ENCODE assay signal across 22 mouse cellular contexts in genomic region chr7:77527906-77528305, GRCm38 (mm10).
DNase-seq lines count a peak whose midpoint lies in the region; ATAC-seq lines count a peak whose summit lies in the region.
"Had no signal": no experiment of that assay in that cellular context is flagged by ENCODE, and none has a peak within 500 bp of the region (broad histone marks: within the 10 kb centered on the region; RNA-seq: fewer than 3 reads in every experiment).

No protein-coding gene starts in this region.

- no peak overlapping the region for H3K4me2 ChIP-seq in embryonic facial prominence, embryonic 14.5 days (ENCODE audit: low read depth, low read length)
- no peak overlapping the region for H3K4me2 ChIP-seq in hindbrain, embryonic 14.5 days (replicated peaks)
- no peak overlapping the region for H3K4me2 ChIP-seq in hindbrain, embryonic 11.5 days (replicated peaks; ENCODE audit: low read depth, low read length)
- H3K4me2 ChIP-seq: embryonic facial prominence, embryonic 13.5 days; forebrain, embryonic 12.5 days; forebrain, embryonic 15.5 days had no signal

- 50% methylated on average over 5 of the region's 5 CpGs for WGBS in embryonic facial prominence, embryonic 14.5 days
- WGBS in embryonic facial prominence, embryonic 10.5 days = 71% methylated on average over 5 of the region's 5 CpGs
- WGBS in hindbrain, embryonic 14.5 days = 37% methylated on average over 5 of the region's 5 CpGs
- WGBS in hindbrain, embryonic 11.5 days = 68% methylated on average over 5 of the region's 5 CpGs

- peak; percentile 17 for DNase-seq in embryonic facial prominence, embryonic 14.5 days (ENCODE audit: low spot score)
- DNase-seq in embryonic facial prominence, embryonic 10.5 days (ENCODE audit: low spot score) = no peak
- DNase-seq in hindbrain, embryonic 14.5 days (ENCODE audit: low spot score) = peak; percentile 30
- no peak for DNase-seq in hindbrain, embryonic 11.5 days (ENCODE audit: low spot score)
- peak; percentile 12 for DNase-seq in Muller cell, postnatal 12 days (ENCODE audit: inconsistent ontology term)
- DNase-seq in retina, embryonic 14.5 days (ENCODE audit: low spot score) = peak; percentile 11
- no peak for DNase-seq in cerebellum, adult 11 months
- DNase-seq: adrenal gland, adult 8-10 months; adrenal gland, postnatal 14 days; adrenal gland, postnatal 36 days; B cell, adult 2 months; cerebellum, adult 11-12 months; cerebellum, adult 2 months; cerebellum, adult 9-10 months; cerebellum, postnatal 25 days; forebrain, postnatal 0 days had no signal

- H3K27me3 ChIP-seq in embryonic facial prominence, embryonic 14.5 days (replicated peaks; ENCODE audit: control insufficient read depth, insufficient read depth, low read length) = no peaks in the 10 kb centered on the region
- no peaks in the 10 kb centered on the region for H3K27me3 ChIP-seq in embryonic facial prominence, embryonic 10.5 days (replicated peaks; ENCODE audit: low read depth, poor library complexity, severe bottlenecking)
- H3K27me3 ChIP-seq in hindbrain, embryonic 14.5 days (ENCODE audit: control insufficient read depth, insufficient read depth, low read length) = no peaks in the 10 kb centered on the region
- no peaks in the 10 kb centered on the region for H3K27me3 ChIP-seq in hindbrain, embryonic 11.5 days (ENCODE audit: control insufficient read depth, insufficient read depth, low read length)
- H3K27me3 ChIP-seq: embryonic facial prominence, embryonic 13.5 days; forebrain, embryonic 12.5 days; forebrain, embryonic 15.5 days had no signal

- H3K36me3 ChIP-seq in embryonic facial prominence, embryonic 14.5 days (ENCODE audit: control insufficient read depth, insufficient read depth, low read length) = no peaks in the 10 kb centered on the region
- no peaks in the 10 kb centered on the region for H3K36me3 ChIP-seq in embryonic facial prominence, embryonic 10.5 days (replicated peaks)
- no peaks in the 10 kb centered on the region for H3K36me3 ChIP-seq in hindbrain, embryonic 14.5 days (replicated peaks; ENCODE audit: control insufficient read depth, insufficient read depth)
- no peaks in the 10 kb centered on the region for H3K36me3 ChIP-seq in hindbrain, embryonic 11.5 days (ENCODE audit: control insufficient read depth, insufficient read depth, low read length)
- H3K36me3 ChIP-seq: embryonic facial prominence, embryonic 13.5 days; forebrain, embryonic 12.5 days; forebrain, embryonic 15.5 days had no signal

- no peaks in the 10 kb centered on the region for H3K4me1 ChIP-seq in embryonic facial prominence, embryonic 14.5 days (ENCODE audit: control insufficient read depth, insufficient read depth, low read length)
- no peaks in the 10 kb centered on the region for H3K4me1 ChIP-seq in embryonic facial prominence, embryonic 10.5 days
- H3K4me1 ChIP-seq in hindbrain, embryonic 14.5 days (replicated peaks; ENCODE audit: control insufficient read depth, insufficient read depth, low read length) = 0 out of 2 replicates have a peak, but pooled peaks cover 3% of the 10 kb centered on the region
- no peaks in the 10 kb centered on the region for H3K4me1 ChIP-seq in hindbrain, embryonic 11.5 days (replicated peaks; ENCODE audit: control insufficient read depth, insufficient read depth, low read length)
- H3K4me1 ChIP-seq: embryonic facial prominence, embryonic 13.5 days; forebrain, embryonic 12.5 days; forebrain, embryonic 15.5 days had no signal

- no peaks in the 10 kb centered on the region for H3K9me3 ChIP-seq in embryonic facial prominence, embryonic 14.5 days (ENCODE audit: control insufficient read depth, low read length)
- H3K9me3 ChIP-seq in embryonic facial prominence, embryonic 10.5 days = no peaks in the 10 kb centered on the region
- no peaks in the 10 kb centered on the region for H3K9me3 ChIP-seq in hindbrain, embryonic 14.5 days (ENCODE audit: control insufficient read depth, low read length)
- H3K9me3 ChIP-seq in hindbrain, embryonic 11.5 days (ENCODE audit: control insufficient read depth, low read length) = no peaks in the 10 kb centered on the region
- H3K9me3 ChIP-seq: embryonic facial prominence, embryonic 13.5 days; forebrain, embryonic 12.5 days; forebrain, embryonic 15.5 days had no signal

- no peak overlapping the region for H3K9ac ChIP-seq in embryonic facial prominence, embryonic 14.5 days (ENCODE audit: low read depth, low read length)
- H3K9ac ChIP-seq in hindbrain, embryonic 14.5 days = no peak overlapping the region
- H3K9ac ChIP-seq in hindbrain, embryonic 11.5 days (ENCODE audit: low read depth, low read length) = no peak overlapping the region
- H3K9ac ChIP-seq: embryonic facial prominence, embryonic 13.5 days; forebrain, embryonic 12.5 days; forebrain, embryonic 15.5 days; forebrain, postnatal 0 days had no signal

- no peak overlapping the region for H3K4me3 ChIP-seq in embryonic facial prominence, embryonic 14.5 days (ENCODE audit: low read depth, low read length)
- no peak overlapping the region for H3K4me3 ChIP-seq in embryonic facial prominence, embryonic 10.5 days
- H3K4me3 ChIP-seq in hindbrain, embryonic 14.5 days (replicated peaks; ENCODE audit: low read length) = no peak overlapping the region
- H3K4me3 ChIP-seq in hindbrain, embryonic 11.5 days (ENCODE audit: low read depth, low read length) = no peak overlapping the region
- H3K4me3 ChIP-seq: embryonic facial prominence, embryonic 13.5 days; forebrain, embryonic 12.5 days; forebrain, embryonic 15.5 days had no signal

- no peak overlapping the region for H3K27ac ChIP-seq in embryonic facial prominence, embryonic 14.5 days (replicated peaks; ENCODE audit: low read depth, low read length)
- H3K27ac ChIP-seq in embryonic facial prominence, embryonic 10.5 days (replicated peaks) = no peak overlapping the region
- H3K27ac ChIP-seq in hindbrain, embryonic 14.5 days = no peak overlapping the region
- H3K27ac ChIP-seq in hindbrain, embryonic 11.5 days (ENCODE audit: low read depth, low read length) = no peak overlapping the region
- H3K27ac ChIP-seq: embryonic facial prominence, embryonic 13.5 days; forebrain, embryonic 12.5 days; forebrain, embryonic 15.5 days had no signal

- ATAC-seq in embryonic facial prominence, embryonic 14.5 days (ENCODE audit: low read depth) = no peak
- ATAC-seq in hindbrain, embryonic 14.5 days (ENCODE audit: low FRiP score) = no peak
- no peak for ATAC-seq in hindbrain, embryonic 11.5 days (ENCODE audit: low FRiP score)
- no peak for ATAC-seq in CD4-positive, CD25-positive, alpha-beta regulatory T cell, adult 4 months
- ATAC-seq: activated CD4-positive, CD25-positive, alpha-beta regulatory T cell, adult 4 months; forebrain, embryonic 15.5 days; forebrain, postnatal 0 days; Patski had no signal

Comparison
In these comparisons a context has a peak if more than half of its experiments do, and no peak if none do; other contexts are left out.
1. DNase-seq: peak in embryonic facial prominence, embryonic 14.5 days (single experiment), hindbrain, embryonic 14.5 days (single experiment), Muller cell, postnatal 12 days (single experiment) and retina, embryonic 14.5 days (single experiment); none in embryonic facial prominence, embryonic 10.5 days (single experiment), hindbrain, embryonic 11.5 days (single experiment) and cerebellum, adult 11 months (single experiment).